Mouse (Mus musculus): Measurements from ENCODE around the gene Rassf10. TPM values are rescaled to one million over a fixed set of nuclear protein-coding genes. Genes with fewer than 3 reads are reported as not detected.

The Rassf10 gene
- polyA plus RNA-seq, 1 experiment from 2014 or later, result 0.22 TPM

GRCm38 (mm10) chr7:112984704-112985577 lies 31.2 kb downstream of the Rassf10 start:
- no peak overlapping the region for H3K27ac ChIP-seq (replicated peaks)
- no peak for DNase-seq (ENCODE audit: low spot score)
- 75% methylated on average over 17 of the region's 17 CpGs for WGBS

GRCm38 (mm10) chr7:112985578-112985949 lies 31.8 kb downstream of the Rassf10 start:
- no peak overlapping the region for H3K27ac ChIP-seq (replicated peaks)
- no peaks in the 10 kb centered on the region for H3K36me3 ChIP-seq
- H3K9me3 ChIP-seq (replicated peaks), result no peaks in the 10 kb centered on the region

More at GRCm38 (mm10) chr7:112984704-112985577, 31.2 kb downstream of the Rassf10 start:
- Histone ChIP-seq H3K4me3 (no peak overlapping the region), H3K4me1 (peaks cover 9% of the 10 kb centered on the region; the same call in 1 of the 2 replicates), H3K36me3 (no peaks in the 10 kb centered on the region), H3K9me3 (replicated peaks) (no peaks in the 10 kb centered on the region), H3K27me3 (ENCODE audit: low read depth, poor library complexity, severe bottlenecking) (no peaks in the 10 kb centered on the region)

GRCm38 (mm10) chr7:112992928-112993327 lies 39.2 kb downstream of the Rassf10 start:
- Histone ChIP-seq H3K4me1 (no peaks in the 10 kb centered on the region), H3K36me3 (no peaks in the 10 kb centered on the region), H3K27me3 (ENCODE audit: low read depth, poor library complexity, severe bottlenecking) (no peaks in the 10 kb centered on the region), H3K27ac (replicated peaks) (no peak overlapping the region), H3K9me3 (replicated peaks) (no peaks in the 10 kb centered on the region), H3K4me3 (no peak overlapping the region)
- DNase-seq (ENCODE audit: low spot score), result no peak
- 81% methylated on average over 5 of the region's 5 CpGs for WGBS

More at GRCm38 (mm10) chr7:112985578-112985949, 31.8 kb downstream of the Rassf10 start:
- 68% methylated on average over 8 of the region's 8 CpGs for WGBS
- Histone ChIP-seq H3K27me3 (ENCODE audit: low read depth, poor library complexity, severe bottlenecking) (no peaks in the 10 kb centered on the region), H3K4me1 (peaks cover 9% of the 10 kb centered on the region; the same call in 1 of the 2 replicates), H3K4me3 (no peak overlapping the region)
- DNase-seq (ENCODE audit: low spot score), result no peak

GRCm38 (mm10) chr7:113003565-113004255 lies 49.9 kb downstream of the Rassf10 start:
- Histone ChIP-seq H3K4me3 (no peak overlapping the region), H3K36me3 (no peaks in the 10 kb centered on the region), H3K27ac (replicated peaks) (no peak overlapping the region), H3K27me3 (ENCODE audit: low read depth, poor library complexity, severe bottlenecking) (no peaks in the 10 kb centered on the region), H3K4me1 (no peaks in the 10 kb centered on the region), H3K9me3 (replicated peaks) (no peaks in the 10 kb centered on the region)
- no peak for DNase-seq (ENCODE audit: low spot score)
- WGBS, result 87% methylated on average over 3 of the region's 3 CpGs

GRCm38 (mm10) chr7:113005726-113006125 lies 52.0 kb downstream of the Rassf10 start:
- no peak for DNase-seq (ENCODE audit: low spot score)
- no peak overlapping the region for H3K27ac ChIP-seq (replicated peaks)
- WGBS, result 88% methylated on average over 6 of the region's 6 CpGs

More at GRCm38 (mm10) chr7:113005726-113006125, 52.0 kb downstream of the Rassf10 start:
- Histone ChIP-seq H3K9me3 (replicated peaks) (no peaks in the 10 kb centered on the region), H3K27me3 (ENCODE audit: low read depth, poor library complexity, severe bottlenecking) (no peaks in the 10 kb centered on the region), H3K4me1 (no peaks in the 10 kb centered on the region), H3K36me3 (no peaks in the 10 kb centered on the region), H3K4me3 (no peak overlapping the region)

Data from midbrain, embryonic 10.5 days (tissue).